Mouse (Mus musculus) bone marrow macrophage, adult 2 months (primary cell): ENCODE measurements around the gene Tmem160.

Experiments
- CTCF ChIP-seq: IDR thresholded peaks from 2 replicates; pipeline ENCODE4 v1.5.1; 2012; ENCODE audit warnings: low read depth, mild to moderate bottlenecking, low read length, moderate library complexity
- POLR2A ChIP-seq: IDR thresholded peaks from 2 replicates; pipeline ENCODE4 v1.6.1; 2012; ENCODE audit warnings: mild to moderate bottlenecking, low read depth, low read length, borderline replicate concordance

- TF ChIP-seq POLR2A: no peak
- no peak for TF ChIP-seq CTCF
Measured at GRCm38 (mm10) chr7:16420493-16421118, 32.0 kb upstream of the Tmem160 start.
